Mouse (Mus musculus): Measurements from ENCODE around the gene Hebp1. TPM values are rescaled to one million over a fixed set of nuclear protein-coding genes. Genes with fewer than 3 reads are reported as not detected.

The Hebp1 gene
- polyA plus RNA-seq, 1 experiment from 2014 or later = 14.5 TPM

Other genes starting within 250 kb of the Hebp1 start
- gene Apold1, start 216.3 kb downstream of the Hebp1 start, polyA plus RNA-seq (2015; fragmentation: Nextera tagmentation; extraction: Ambion mirVana) = 6.8 and 7.8 TPM in 2 replicates
- gene Ddx47, start 186.4 kb downstream of the Hebp1 start, polyA plus RNA-seq (2015; fragmentation: Nextera tagmentation; extraction: Ambion mirVana) = 62.9 and 70.6 TPM in 2 replicates
- gene Gprc5a, start 132.4 kb downstream of the Hebp1 start, polyA plus RNA-seq (2015; fragmentation: Nextera tagmentation; extraction: Ambion mirVana) = 5.1 TPM in 2 replicates
- not detected in 2 replicates for gene Gprc5d, start 79.7 kb downstream of the Hebp1 start, polyA plus RNA-seq (2015; fragmentation: Nextera tagmentation; extraction: Ambion mirVana)
- 8.0 and 8.4 TPM in 2 replicates for gene Fam234b, start within 50 bp of the Hebp1 start, polyA plus RNA-seq (2015; fragmentation: Nextera tagmentation; extraction: Ambion mirVana)
- 0.51 and 0.56 TPM in 2 replicates for gene Gsg1, start 56.3 kb upstream of the Hebp1 start, polyA plus RNA-seq (2015; fragmentation: Nextera tagmentation; extraction: Ambion mirVana)
- gene Pbp2, start 112.4 kb upstream of the Hebp1 start, polyA plus RNA-seq (2015; fragmentation: Nextera tagmentation; extraction: Ambion mirVana) = not detected in 2 replicates
- 37.4 and 38.4 TPM in 2 replicates for gene Emp1, start 164.5 kb upstream of the Hebp1 start, polyA plus RNA-seq (2015; fragmentation: Nextera tagmentation; extraction: Ambion mirVana)